Mouse (Mus musculus): ENCODE measurements around the gene Fbxl8.

DNA sequence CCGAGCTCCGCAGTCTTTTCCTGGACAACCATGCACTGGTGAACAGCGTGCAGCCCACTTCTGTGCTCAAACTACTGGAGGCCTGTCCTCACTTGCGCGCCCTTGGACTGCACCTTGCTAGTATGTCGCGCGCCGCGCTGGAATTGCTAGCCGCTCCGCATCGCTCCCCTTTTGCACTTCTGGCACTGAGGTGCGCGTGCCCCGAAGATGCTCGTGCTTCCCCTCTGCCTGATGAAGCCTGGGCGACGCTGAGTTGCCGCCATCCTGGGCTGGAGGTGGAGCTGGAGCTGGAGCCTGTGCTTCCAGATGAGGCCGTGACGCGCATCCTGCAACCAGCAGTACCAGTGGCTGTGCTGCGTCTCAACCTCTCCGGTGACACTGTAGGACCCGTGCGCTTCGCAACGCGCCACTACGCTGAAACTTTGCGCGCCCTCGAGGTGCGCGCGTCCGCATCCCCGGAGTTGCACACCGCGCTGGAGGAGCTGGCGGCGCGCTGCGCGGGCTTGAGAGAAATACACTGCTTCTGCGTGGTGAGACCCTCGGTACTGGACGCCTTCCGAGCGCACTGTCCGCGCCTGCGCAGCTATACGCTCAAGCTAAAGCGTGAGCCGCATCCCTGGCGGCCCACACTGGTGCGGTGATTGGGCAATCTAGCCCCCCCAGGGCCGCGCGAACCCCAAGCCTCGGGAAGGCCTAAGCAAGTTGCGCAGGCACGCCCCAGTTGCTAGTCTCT, 4.1 kb downstream of the Fbxl8 start:
- TF ChIP-seq MAFK (IDR thresholded peaks at IDR 0.05; ENCODE audit: insufficient replicate concordance, low read length) (no peak), NRF1 (IDR thresholded peaks at IDR 0.05; ENCODE audit: low read depth, low read length) (no peak), USF1 (IDR thresholded peaks at IDR 0.05; ENCODE audit: low read depth, low read length) (no peak)

Measured in CH12.LX (cell line).